Mouse (Mus musculus) layer of hippocampus, postnatal 10 days (tissue): ENCODE data around the gene Iqcm. TPM values are rescaled to one million over a fixed set of nuclear protein-coding genes. Genes with fewer than 3 reads are reported as not detected.

Experiments
- total RNA-seq, 2 experiments: library from RNA; stranded (reverse); gene quantifications; 2 replicates each; pipeline ENCODE4 v1.2.3; 2021

Iqcm gene
- total RNA-seq, 2 experiments from 2014 or later: 0.33 to 0.43 TPM

Other genes with a start within 250 kb of the Iqcm start
- 10 to 100 TPM; 30.6 TPM for gene Rasd2, start 234.8 kb upstream of the Iqcm start, total RNA-seq
- under 1 TPM in 1 of 2 experiments, not detected in 1; 0.57 TPM for gene Gm10358, start 42.1 kb upstream of the Iqcm start, total RNA-seq